Mouse (Mus musculus) G1E (cell line): ENCODE data around the gene Borcs8.

Source experiments
- CTCF ChIP-seq: IDR thresholded peaks from 2 replicates; pipeline ENCODE4 v1.5.1; 2012; ENCODE audit warnings: low read depth, low read length, inconsistent platforms, mixed read lengths
- GATA1 ChIP-seq: IDR thresholded peaks from 2 replicates; pipeline ENCODE4 v1.6.1; 2012; ENCODE audit warnings: borderline replicate concordance, low read length, inconsistent platforms, mixed read lengths

DNA sequence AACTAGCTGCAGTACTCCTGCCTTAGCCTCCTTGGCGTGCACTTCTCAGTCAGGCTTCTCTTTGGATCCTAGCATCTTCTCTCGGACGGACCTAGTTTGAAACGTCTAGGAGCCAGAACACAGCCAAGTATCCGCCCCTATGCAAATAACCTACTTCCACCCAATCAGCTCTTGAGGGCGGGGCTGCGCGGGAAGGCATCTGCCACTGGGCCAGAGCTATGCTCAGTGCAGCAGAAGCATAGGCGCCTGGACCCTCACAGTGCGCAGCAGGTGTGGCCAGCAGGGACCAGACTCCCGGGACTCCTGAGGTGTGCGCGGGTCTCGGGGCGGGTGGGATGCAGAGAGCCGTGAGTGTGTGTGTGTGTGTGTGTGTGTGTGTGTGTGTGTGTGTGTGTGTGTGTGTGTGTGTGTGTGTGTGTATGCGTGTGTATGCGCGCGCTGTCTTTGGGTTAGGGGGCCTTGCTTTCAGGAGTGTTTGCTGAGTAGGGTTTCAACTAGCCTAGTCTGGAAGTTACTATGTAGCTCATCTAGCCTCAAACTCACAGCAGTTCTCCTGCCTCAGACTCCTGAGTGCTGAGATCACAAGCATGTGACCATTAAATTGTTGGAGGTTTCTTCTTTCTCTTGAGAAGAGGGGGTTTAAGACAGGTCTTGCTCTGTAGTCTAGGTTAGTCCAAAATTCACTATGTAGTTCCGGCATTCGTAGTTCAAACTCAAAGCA is 13.4 kb downstream of the Borcs8 start:
- TF ChIP-seq CTCF = no peak
- TF ChIP-seq GATA1 = no peak
